Mouse (Mus musculus) telencephalon, adult 2 months (tissue): ENCODE data around the gene Liph.
"Not testable (repeated sequence)": the region's sequence is repeated elsewhere in the genome, so short reads cannot be mapped to it uniquely, and the experiment has no call there.

ENCODE experiments used
- DNase-seq: peaks from one replicate; pipeline ENCODE4 v3.0.0-alpha.2; 2011; ENCODE audit warnings: low read depth, low spot score

The Liph gene

GRCm38 (mm10) chr16:21976203-21976602, 19.3 kb downstream of the Liph start:
- no peak for DNase-seq

- DNase-seq: no peak
Measured at GRCm38 (mm10) chr16:21971446-21971845, 24.0 kb downstream of the Liph start.

GRCm38 (mm10) chr16:21970536-21970935, 24.9 kb downstream of the Liph start:
- no peak for DNase-seq

GRCm38 (mm10) chr16:21969874-21970273, 25.6 kb downstream of the Liph start:
- no peak for DNase-seq

DNA sequence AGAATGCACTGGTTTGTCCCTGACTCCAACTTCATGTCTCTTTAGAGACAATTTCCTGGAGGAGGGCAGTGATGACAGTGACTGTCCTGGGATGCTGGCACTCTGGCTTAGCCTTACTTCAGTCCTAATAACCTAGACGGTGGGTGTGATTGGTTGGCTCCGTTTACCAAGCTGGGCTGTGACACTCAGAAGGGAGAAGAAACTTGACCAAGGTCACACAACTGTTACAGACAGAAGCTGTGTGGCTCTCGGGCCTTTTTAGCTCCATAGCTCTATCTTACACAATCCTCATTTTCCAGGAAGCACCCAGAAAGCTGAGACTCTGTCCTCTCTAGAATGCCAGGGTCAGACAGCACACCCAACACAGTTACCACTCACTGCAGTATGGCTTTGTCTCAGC, 29.9 kb downstream of the Liph start:
- no peak for DNase-seq

DNA sequence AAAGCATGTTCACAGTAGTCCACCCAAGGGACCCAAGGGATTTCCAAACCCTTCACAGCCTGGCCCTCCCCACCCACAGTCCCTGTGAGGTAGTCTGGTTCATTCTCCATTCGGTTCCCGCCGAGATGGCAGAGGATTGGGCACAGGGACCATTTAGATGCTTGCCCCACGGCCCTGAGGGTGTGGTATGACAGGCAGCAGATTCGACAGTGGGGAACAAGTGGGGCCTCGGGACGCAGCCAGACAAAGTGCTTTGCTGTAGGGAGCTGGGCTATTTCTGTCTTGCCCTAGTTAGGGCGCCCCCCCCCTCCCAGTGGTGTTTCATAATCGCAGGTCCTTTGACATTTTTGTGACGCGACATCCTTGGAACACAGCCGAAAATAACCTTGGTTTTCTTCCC, 39.9 kb downstream of the Liph start:
- DNase-seq: no peak

DNA sequence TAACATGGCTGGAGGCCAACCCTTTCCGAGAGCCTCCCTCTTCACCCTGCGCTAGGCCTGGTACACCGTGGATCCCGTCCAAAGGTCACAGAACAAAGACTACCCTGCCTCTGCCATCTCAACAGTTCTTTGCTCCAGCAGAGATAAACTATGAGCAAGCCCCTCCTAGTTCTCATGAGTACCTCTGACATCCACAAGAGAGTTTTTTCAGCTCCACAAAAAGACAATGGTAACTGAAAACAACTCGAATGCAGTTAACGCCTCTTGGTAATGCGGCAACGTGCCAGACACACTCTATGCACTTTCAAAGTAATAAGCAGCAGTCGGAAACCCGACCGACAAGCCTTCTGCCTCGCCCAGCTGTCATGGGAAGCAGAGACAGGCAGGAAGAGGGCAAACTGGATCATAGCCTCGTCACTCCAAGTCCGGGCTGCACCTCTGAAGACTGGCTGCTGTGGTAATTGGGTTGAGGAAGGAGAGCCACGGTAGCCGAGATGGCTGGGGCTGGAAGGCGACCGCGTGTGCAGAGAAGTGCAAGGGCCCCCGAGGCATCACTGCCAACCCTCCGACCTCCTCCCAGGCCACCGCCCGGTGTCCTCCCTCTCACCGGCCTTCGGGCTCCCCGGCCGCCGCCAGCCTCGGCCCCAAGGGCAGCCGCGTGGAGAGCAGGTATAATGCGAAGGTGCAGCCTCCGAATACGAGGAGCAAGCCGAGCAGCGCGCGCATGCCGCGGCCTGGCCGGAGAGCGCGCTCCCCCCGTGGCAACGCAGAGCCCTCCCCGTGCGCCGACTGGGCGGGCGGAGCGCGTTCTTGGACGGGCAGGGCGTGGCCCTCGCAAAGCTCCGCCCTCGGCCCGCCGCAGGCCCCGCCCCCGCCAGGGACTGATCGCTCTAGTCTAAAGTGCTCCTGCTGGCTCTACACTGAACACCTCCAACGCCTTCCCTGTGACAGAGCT, 48.4 kb downstream of the Liph start, which contains the start of gene Tmem41a:
Tmem41a (minus strand) TSS at position 792 of the 955 bp plus-strand sequence.
- peak; percentile 71 for DNase-seq

- no peak for DNase-seq
Measured at GRCm38 (mm10) chr16:21928471-21928870, 67.0 kb downstream of the Liph start.

- DNase-seq: no peak
Measured at GRCm38 (mm10) chr16:21916681-21917080, 78.8 kb downstream of the Liph start.

GRCm38 (mm10) chr16:21913347-21913746, 82.1 kb downstream of the Liph start:
- peak; percentile 26 for DNase-seq

DNA sequence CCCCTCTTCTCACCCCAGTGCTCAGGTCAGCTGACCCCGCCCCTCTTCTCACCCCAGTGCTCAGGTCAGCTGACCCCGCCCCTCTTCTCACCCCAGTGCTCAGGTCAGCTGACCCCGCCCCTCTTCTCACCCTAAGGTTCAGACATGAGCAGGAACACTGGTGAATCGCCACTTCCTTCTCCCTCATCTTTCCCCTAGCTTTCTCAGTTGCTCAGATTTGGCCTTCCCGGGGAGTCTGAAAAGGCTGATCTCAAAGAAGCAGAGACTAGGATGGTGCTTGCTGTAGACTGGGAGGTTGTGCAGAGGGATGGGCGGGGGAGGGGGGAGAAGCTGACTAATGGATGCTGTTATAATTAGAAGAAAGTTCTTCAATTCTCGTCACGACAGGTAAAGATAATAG, 86.6 kb downstream of the Liph start:
- DNase-seq: not testable (repeated sequence)

DNA sequence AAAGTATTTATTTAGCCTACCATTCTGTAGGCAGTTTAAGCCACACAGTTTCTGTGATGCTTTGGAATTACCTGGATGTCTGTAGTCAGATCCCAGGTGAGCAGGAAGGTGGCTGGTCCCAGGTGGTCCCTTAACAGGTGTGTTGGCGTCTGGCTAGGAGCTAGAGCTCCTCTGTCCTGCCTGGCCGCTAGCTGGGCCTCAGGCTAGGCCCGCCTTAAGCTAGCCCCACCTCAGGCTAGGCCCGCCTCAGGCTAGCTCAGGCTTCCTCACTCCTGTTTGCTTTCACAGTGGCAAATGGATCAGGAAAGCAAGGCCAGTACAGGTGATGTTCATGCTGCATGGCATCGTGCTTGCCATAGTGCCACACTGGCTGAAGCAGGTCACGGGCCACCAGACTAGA, 88.6 kb downstream of the Liph start:
- no peak for DNase-seq

GRCm38 (mm10) chr16:21905996-21906395, 89.5 kb downstream of the Liph start:
- no peak for DNase-seq

GRCm38 (mm10) chr16:21904636-21905035, 90.8 kb downstream of the Liph start:
- DNase-seq: no peak
